Mouse (Mus musculus): ENCODE measurements around the gene Lce3c.

Gene Lce3c

DNA sequence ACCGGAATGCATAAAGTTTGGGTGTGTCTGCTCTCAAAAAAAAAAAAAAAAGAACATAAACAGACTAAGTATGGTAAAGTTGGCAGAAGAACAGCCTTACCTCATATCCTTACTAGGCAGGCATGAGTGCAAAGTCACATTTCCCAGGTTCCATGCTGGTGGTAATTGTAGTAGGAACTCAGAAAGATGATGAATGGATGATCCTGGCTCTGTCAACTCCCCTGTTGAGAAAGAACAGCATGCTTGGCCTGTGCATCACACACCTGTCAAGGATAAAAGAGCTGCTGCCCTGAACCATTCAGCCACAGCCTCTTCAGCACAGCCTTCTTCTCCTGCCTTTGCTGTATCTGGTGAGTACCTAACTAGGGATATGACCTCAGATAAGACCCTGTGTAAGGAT lies at the start of gene Lce3c:
Lce3c (plus strand) TSS at position 301 of the 400 bp plus-strand sequence.
- DNase-seq: no peak

DNA sequence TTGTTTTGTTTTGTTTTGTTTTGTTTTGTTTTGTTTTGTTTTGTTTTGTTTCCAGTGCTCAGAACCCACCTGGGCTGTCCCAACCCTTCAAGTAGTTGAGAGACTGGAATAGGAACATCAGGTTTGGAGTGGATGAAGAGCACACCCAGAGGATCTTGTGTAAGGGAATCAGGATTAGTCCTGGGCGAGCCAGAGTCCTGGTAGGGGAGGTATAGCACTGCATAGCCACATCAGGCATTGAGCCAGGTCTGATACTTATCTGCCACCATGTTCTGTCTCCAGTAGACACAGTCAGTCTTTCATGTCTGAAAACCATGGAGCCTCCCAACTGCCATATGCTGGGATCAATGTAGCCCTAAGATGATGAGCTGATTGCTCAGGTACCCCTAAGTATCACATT lies 49.8 kb upstream of the Lce3c start:
- no peak for DNase-seq

DNA sequence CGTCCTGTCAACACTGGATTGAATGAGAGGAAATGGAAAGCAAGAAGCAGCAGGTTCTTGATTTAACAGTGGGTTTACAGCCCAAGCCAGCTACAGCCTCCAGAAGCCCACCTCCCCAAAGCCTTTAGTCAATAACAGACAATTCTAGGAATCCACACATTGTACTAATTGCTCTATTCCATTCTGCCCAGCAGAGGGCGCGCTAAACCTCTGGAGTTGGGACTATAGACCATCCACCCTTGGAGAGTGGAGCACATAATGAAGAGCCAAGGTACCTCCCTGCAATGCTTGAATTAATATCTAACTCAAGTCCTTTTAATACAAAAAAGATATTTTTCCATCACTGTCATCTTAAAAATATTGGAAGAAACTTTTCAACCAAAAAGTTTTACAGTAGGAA lies 41.3 kb upstream of the Lce3c start:
- no peak for DNase-seq

DNA sequence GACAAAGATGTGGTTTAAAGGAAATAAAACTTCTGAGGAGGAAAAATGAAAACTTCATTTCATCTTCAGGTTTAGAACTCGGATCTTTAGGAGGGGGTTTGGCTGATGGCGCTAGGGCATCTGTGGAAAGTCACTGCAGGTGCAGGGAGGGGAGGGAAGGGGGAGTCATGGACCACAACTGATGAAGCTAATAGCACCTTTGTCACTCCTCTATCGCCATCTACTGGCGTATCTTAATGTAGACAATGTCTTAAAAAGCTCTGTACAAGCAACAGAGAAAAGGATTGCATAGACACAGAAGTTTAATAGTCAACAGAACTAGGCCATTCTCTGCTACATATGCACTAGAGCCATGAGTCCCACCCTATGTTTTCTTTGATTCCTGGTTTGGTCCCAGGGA lies 40.6 kb upstream of the Lce3c start:
- DNase-seq: no peak

DNA sequence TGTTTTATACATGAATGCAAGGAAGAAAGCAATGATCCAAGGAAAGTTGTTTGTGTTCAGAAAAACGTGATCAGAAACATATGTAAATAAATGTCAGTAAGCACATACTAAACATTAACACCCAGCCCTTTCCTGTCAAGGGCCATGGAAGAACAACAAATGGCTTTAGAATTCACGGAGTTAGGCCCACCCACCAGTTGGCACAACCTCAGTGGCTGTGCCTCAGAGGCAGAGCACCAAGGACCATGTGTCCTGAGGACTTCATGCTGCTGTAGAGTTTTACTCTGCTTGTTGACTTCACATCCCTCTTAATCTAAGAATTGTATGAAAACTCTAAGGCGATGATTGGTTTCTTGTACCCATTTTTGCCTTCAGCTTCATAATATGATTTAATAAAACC lies 39.1 kb upstream of the Lce3c start:
- no peak for DNase-seq

DNA sequence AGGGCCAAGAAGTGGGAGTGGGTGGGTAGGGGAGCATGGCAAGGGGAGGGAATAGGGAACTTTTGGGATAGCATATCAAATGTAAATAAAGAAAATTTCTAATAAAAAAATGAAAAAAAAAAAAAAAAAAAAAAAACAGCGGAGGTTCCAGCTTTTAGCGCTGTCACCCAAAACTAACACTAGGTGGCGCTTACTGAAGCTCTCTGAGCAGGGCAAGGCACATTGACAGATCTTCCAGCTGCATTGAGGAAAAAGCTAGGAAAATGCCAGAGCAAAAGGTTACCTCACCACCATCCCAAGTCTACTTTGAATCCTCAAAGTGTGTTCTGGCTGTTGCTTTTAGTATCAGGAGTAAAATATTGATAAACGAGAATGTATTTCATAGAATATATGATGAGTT lies 36.7 kb upstream of the Lce3c start:
- no peak for DNase-seq

DNA sequence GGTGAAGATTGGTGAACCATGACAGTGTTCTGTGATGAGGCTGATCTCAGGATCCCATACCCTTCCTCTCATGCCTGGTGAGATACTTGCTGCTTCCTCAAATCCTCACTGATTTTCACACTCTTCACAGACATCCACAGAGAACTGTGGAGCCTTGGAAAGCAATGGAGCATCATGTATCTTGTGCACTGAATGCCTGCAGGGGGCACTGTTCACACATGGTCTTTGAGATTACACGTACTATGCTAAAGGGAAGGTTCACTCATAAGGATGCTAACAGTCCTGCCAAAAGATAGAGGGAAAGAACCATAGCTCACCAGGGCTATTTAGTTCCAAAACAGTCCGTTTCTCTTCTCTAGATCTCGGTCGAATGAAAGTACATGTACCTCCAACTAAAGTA lies 23.9 kb upstream of the Lce3c start:
- no peak for DNase-seq

DNA sequence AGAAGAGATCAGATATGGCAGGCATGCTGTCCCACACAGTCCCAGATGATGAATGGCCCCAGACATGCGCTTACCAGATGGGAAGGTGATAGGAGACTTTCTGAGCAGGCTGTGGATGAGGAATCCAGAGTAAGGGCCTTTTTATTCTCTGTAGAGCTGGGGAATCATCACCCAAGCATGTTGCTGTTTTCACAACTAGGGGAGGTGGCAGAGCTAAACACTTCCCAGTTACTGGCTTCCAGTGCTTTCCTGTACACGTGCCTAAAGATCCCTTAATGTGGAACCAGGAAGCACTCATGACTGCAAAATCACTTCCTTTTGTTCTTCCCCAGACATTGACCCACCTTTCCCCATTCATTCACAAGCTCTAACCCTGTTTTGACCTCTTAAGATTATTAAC lies 18.2 kb upstream of the Lce3c start, which contains the start of gene Lce3a:
Lce3a (minus strand) TSS at position 101 of the 400 bp plus-strand sequence.
- no peak for DNase-seq

DNA sequence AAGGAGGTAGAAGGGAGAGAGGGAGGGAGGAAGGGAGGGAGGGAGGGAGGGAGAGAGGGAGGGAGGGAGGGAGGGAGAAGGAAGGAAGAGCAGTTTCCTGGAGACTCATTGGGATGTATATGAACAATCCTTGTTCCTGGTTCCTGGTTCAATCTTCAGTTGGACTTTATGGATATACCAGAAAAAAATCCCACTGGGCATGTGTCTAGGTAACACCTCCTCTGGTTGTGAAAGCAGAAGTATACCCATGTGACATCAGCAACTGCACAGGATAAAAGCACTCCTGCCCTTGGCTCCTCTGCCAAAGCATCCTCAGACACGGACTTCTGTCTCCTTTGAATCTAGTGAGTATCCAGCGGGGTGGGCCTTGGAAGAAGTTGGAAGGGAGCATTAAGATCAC lies 11.6 kb upstream of the Lce3c start, which contains the start of gene Lce3b:
Lce3b (plus strand) TSS at position 301 of the 400 bp plus-strand sequence.
- DNase-seq: no peak

DNA sequence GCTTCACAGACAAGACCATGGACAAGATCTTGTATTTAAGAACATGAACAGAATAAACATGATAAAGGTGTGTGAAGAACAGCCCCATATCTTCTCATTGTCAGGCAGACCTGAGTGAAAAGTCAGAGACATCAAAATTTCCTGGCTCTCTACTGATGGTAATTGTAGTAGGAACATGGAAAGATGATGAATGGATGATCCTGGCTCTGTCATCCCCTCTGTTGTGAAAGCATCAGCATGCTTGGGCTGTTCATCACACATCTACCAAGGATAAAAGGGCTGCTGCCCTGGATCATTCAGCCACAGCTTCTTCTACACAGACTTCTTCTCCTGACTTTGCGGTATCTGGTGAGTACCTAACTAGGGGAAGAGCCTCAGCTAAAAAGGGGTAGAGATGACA lies 12.8 kb downstream of the Lce3c start, which contains the start of gene Lce3d:
Lce3d (plus strand) TSS at position 301 of the 400 bp plus-strand sequence.
- no peak for DNase-seq

DNA sequence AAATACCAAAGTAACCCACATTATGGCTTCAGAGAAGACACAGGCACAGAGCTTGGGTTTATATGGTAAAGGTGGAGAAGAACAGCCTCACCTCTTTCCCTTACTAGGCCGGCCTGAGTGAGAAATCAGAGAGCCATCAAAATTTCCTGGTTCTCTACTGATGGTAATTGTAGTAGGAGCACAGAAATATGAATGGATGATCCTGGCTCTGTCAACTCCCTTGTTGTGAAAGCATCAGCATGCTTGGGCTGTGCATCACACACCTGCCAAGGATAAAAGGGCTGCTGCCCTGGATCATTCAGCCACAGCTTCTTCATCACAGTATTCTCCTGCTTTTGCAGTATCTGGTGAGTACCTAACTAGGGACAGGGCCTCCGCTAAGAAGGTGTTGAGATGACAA lies 22.5 kb downstream of the Lce3c start, which contains the start of gene Lce3e:
Lce3e (plus strand) TSS at position 301 of the 400 bp plus-strand sequence.
- DNase-seq: no peak

DNA sequence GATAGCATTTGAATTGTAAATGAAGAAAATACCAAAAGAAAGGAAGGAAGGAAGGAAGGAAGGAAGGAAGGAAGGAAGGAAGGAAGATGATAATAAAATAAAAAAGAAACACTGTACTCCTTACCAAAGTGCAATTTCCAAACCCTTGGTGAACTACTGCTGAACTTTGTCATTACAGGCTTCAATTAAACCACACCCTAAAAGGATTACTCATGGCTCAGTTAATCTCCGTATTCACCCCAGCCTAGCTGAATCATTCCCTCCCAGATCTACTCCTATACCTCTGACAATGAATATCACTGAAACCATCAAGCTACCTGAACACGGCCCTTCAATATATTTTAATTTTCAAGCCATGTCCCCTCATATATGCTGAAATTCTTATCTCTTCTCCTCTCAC lies 34.2 kb downstream of the Lce3c start:
- no peak for DNase-seq

DNA sequence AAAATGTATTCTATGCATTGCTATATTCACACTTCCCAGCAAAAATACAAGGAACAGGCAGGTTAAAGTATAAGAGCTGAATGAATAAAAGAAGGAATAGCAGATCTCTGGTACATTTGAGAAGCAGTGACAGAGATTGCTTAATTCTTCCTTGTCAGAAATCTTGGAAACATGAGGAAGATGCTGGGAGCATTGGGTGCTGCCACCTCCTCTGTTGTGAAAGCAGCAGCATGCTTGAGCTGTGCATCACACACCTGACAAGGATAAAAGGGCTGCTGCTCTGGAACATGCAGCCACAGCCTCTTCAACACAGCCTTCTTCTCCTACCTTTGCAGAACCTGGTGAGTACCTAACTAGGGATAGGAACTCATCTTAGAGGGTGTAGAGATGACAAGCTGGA lies 47.6 kb downstream of the Lce3c start, which contains the start of gene Lce3f:
Lce3f (plus strand) TSS at position 301 of the 400 bp plus-strand sequence.
- no peak for DNase-seq
